Mouse (Mus musculus) hematopoietic stem cell, adult 5-6 weeks (primary cell): ENCODE measurements around the gene Hist2h2aa2. TPM values are rescaled to one million over a fixed set of nuclear protein-coding genes. Genes with fewer than 3 reads are reported as not detected.

ENCODE experiments used
- ATAC-seq, 2 experiments: fragments of 125-278 bp in 1 of 2; replicated peaks in 1 of 2; 2 replicates each; pipeline ENCODE4 v1.8.0; 2016 to 2017; ENCODE audit warnings: inconsistent platforms in 2 of 2, mild to moderate bottlenecking in 2 of 2, moderate number of reproducible peaks in 2 of 2, low read depth in 1 of 2, moderate TSS enrichment in 1 of 2; ENCODE audit not compliant: low FRiP score in 2 of 2, poor library complexity in 2 of 2, severe bottlenecking in 2 of 2, insufficient read depth in 1 of 2, low TSS enrichment in 1 of 2
- total RNA-seq: library from RNA; stranded (forward); fragments of 172-1452, 232-1000 nt; gene quantifications from 2 replicates; pipeline ENCODE4 v1.2.3, GENCODE M21; 2017

Gene Hist2h2aa2
- total RNA-seq, 1 experiment from 2014 or later = 336 TPM

DNA sequence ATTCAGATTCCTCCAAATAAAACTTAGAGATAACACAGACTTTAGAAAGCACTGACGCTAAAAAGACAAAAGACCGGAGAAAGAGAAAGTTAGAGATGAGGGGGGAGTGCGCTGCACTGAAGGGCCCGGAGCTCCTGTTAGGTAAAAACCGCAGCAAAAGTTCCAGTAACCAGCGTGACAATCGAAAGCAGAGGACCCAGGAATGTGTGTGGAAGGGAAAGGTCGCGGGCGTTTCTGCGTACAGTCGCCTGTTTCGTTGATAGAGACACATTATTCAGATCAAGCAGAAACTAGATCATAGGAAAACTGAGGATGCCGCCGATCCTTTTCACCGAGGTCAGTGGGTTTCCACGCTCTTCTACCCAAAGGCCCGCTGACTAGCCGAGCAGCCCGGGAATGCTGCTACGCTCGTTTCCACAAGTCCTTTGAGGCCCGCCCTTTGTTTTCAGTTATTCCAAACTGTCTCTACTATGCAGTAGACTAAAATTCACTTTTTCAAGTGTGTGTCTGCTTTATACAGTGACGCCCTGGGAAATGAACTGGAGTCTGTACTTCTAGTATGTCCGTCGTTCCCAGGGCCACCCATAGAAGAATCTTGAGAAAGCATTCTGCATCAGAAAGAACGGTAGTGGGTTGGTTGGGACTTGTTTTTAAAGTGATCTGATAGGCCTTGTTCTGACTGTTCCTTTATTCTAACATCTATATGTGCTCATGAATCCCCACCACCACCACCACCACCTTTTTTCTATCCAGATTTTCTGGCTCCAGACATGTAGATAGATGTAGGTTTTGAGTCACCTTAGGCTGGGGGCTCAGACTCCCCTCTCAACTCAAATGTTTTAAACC, 23.7 kb upstream of the Hist2h2aa2 start:
- ATAC-seq = peak; percentile 19 to 27; a peak in 3 of 4 replicates

- peak; percentile 87 to 89 for ATAC-seq
Measured at GRCm38 (mm10) chr3:96262979-96263550, 23.0 kb upstream of the Hist2h2aa2 start, which contains the start of gene Hist2h4. TSS of gene Hist2h4 (minus strand) at chr3:96263311.

- ATAC-seq = peak; percentile 61 to 70
Measured at GRCm38 (mm10) chr3:96262216-96262875, 22.3 kb upstream of the Hist2h2aa2 start.

DNA sequence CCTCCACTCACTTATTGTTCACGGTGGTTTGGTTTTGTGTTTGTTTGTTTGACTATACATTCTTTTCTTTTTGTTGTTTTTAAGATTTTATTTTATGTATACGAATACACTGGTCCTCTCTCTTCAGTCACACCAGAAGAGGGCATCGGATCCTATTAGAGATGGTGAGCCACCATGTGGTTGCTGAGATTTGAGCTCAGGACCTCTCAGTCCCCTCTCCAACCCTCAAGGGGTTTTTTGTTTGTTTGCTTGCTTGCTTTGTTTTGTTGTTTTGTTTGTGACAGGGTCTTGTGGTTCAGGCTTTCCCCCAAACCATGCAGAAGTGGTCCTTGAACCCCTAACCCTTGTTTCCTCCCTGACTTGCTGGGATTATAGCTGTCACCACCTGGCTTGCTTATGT, 21.5 kb upstream of the Hist2h2aa2 start:
- ATAC-seq = no peak

- no peak for ATAC-seq
Measured at GRCm38 (mm10) chr3:96260220-96260619, 20.1 kb upstream of the Hist2h2aa2 start.

GRCm38 (mm10) chr3:96257190-96257589, 17.1 kb upstream of the Hist2h2aa2 start:
- ATAC-seq = no peak

DNA sequence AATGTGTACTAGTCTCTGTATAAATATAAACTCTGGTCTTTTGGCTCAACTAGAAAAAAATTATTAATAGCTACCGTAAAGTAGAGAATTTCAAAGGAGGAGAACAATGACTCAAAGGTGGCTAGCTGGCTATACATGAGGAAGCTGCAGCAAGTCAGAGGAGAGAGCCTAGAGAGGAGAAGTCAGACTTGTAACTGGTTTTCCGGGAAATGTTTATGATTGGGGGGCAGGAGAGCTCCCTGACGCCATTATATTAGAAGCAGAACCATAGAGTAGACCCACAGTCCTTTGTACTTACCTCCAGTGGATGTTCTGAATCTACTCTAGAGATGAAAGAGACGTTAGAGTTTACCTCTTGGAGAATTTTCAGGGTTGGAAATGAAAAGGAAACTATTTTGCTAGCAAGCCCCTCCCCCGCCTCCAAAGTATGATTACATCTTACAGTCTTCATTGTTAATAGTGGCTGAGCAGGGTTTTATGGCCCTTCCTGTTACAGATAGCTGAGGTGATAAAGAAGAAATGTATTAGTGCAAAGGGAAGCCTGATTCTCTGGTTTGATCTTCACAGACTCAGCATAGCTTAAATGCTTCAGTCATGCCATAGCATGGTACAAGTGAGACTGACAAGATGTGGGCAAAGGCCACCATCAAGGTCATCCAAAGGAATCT, 16.0 kb upstream of the Hist2h2aa2 start:
- no peak for ATAC-seq

GRCm38 (mm10) chr3:96254683-96255355, 14.7 kb upstream of the Hist2h2aa2 start:
- peak in 1 of 2 experiments; percentile 32; a peak in 1 of 4 replicates for ATAC-seq

GRCm38 (mm10) chr3:96251787-96252186, 11.7 kb upstream of the Hist2h2aa2 start:
- peak in 1 of 2 experiments; percentile 27; a peak in 1 of 4 replicates for ATAC-seq

DNA sequence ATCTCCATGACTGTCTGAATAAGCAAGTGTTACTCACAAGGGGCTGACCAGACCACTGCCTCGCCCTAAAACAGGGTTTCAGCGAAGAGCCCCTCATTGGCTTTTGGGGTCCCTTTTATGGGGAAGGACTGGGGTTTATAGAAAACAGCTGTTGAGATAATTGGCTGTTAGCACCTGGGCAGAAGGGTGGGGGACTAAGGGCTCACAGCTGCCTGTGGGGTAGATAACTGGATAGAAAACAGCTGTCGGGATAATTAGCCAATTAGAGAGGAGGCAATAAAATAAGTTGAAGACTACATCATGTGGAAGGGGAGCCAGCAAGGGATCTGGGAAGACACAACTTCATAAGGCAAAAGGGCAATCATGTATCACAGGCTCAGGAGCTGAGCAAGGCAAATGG, 10.8 kb upstream of the Hist2h2aa2 start:
- no peak for ATAC-seq

GRCm38 (mm10) chr3:96249034-96249345, 8.9 kb upstream of the Hist2h2aa2 start:
- no peak for ATAC-seq

- ATAC-seq = no peak
Measured at GRCm38 (mm10) chr3:96248141-96249033, 8.3 kb upstream of the Hist2h2aa2 start.

- ATAC-seq = no peak
Measured at GRCm38 (mm10) chr3:96247356-96248140, 7.5 kb upstream of the Hist2h2aa2 start.

GRCm38 (mm10) chr3:96246427-96246856, 6.4 kb upstream of the Hist2h2aa2 start, which contains the start of gene Hist2h3c1:
TSS of gene Hist2h3c1 (plus strand) at chr3:96246685.
- peak; percentile 74 to 77 for ATAC-seq

GRCm38 (mm10) chr3:96246018-96246417, 5.9 kb upstream of the Hist2h2aa2 start:
- ATAC-seq = peak; percentile 18 to 33
